Mouse (Mus musculus) thymus, postnatal 36 days (tissue): ENCODE data around the gene Astn2.

Experiments used
- DNase-seq, 2 experiments: peaks; one replicate each; pipeline ENCODE4 v3.0.0; 2022; ENCODE audit warnings: mixed read lengths in 2 of 2

Gene Astn2

GRCm38 (mm10) chr4:65959188-65959759 lies 445.1 kb downstream of the Astn2 start:
- DNase-seq = no peak

DNA sequence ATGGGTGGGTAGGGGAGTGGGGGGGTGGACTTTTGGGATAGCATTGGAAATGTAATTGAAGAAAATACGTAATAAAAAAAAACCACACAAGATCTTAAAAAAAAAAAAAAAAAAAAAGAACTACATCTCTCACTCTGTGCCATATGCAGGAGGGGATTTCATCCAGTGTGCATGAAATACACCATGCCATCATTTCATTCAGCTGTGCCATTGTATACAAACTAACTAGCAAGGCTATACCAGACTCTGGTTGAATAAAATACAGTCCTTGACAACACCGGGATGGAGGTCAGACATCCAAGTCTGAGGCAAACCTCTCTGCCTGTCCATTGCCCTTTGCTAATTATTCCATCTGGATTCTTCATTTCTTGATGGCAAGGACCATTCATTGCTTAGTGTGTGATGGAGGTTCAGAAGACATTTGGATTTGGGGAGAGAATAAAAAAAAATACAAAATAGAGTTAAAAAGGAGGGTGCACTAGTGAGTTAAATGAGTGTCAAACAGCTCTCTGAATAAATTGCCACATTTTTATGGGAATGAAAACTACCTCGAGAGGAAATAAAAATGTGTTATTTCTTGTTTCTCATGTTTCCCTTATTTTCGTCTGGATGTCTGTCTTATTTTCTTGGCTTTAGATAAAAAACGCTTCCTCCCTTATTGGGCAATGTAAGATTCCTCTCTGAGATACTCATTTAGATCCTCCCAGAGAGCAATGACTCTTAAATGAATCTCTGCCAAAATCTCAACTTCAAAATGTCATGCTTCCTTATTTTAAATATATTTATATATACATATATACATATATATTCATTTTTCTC lies 445.8 kb downstream of the Astn2 start:
- no peak for DNase-seq

DNA sequence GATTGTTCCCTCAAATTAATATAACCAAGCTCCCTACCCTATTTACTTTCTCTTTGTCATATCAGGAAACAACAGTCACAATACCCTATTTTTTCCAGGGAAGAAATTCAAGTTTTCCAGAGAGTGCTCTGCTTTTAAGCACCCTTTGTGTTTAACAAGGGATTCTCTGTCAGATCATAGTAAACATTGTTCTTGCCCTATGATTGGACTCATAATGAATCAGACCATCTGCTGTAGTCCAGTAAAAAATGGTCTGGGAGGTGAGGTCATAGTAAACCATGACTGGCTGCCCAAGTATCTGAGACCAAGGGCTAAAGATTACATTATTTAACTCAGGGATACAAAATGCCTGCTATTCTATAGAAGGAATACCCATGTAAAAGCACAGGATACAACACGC lies 452.5 kb downstream of the Astn2 start:
- no peak for DNase-seq

- no peak for DNase-seq
Observed at GRCm38 (mm10) chr4:65947141-65947649, 457.2 kb downstream of the Astn2 start.

GRCm38 (mm10) chr4:65946021-65946420 lies 458.4 kb downstream of the Astn2 start:
- no peak for DNase-seq

GRCm38 (mm10) chr4:65930901-65931300 lies 473.5 kb downstream of the Astn2 start:
- DNase-seq = no peak

DNA sequence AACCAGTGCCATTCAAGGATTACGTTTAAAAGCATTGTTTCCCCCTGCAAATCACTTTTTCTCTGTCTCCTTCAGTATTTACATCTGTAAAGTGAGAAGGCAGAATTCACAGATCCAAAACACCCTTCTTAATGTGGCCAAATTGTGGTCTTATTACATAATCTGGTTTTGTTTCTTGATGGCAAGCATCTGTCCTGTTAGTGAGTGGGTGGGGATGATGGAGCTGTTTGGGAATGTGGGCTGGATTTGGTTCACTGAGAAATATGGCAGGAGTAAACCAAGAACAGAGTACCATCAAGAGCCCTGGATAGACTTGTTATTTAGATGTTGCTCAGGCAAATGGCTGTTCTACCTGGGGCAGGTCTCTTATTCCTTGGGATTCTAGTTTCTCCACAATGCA lies 484.1 kb downstream of the Astn2 start:
- no peak for DNase-seq

- DNase-seq = no peak
Observed at GRCm38 (mm10) chr4:65916027-65917008, 488.1 kb downstream of the Astn2 start.

DNA sequence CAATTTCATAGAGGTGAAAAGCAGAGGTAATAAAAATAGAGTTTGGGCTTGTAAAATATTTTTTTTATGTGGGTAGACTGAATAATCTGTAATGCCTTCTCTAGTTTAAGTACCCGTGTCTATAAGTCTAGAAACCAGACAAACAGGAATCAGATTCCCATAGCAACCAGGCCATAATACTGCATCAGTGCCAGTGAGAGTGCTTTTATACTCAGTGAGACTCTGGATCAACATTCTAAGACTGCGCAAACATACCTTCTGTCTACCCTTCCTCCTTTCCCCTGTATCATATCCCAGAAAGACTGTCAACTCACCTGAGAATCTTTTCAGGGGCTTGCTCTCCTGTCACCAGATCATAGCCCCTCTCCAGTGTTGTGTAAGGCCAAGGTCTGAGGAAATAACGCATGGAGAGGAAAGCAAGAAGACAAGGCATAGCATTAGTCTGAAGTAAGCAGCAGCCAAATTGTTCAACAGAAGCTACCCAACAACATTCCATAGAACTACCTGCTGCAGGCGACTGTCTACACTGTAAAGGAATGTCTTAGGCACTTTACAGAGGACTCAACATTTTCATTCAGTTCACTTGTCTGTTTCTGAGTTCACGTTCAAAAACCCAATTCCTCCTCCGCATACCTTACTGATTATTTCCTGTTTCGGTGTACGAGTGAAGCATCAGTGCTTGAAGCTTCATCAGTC lies 492.0 kb downstream of the Astn2 start:
- DNase-seq = no peak

DNA sequence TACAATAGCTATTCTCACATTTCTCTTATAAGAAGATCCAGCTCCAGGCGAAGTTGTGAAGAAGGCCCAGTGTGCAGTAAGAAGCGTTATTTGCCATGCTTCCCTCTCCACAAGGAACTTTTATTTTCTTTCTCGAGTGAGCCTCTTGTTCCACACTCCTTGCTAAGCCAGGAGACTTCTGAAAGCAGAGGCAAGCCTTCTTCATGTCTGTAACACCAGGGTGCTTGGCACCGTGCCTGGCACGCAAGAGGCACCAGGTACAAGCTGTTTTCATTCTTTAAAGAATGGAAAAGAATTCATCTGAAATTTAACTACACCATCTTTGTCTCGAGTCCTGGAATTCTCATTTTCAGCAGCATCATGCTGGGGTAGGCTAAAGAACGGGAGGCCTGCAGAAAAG lies 496.8 kb downstream of the Astn2 start:
- no peak for DNase-seq

- DNase-seq = no peak
Observed at GRCm38 (mm10) chr4:65904963-65905362, 499.4 kb downstream of the Astn2 start.

DNA sequence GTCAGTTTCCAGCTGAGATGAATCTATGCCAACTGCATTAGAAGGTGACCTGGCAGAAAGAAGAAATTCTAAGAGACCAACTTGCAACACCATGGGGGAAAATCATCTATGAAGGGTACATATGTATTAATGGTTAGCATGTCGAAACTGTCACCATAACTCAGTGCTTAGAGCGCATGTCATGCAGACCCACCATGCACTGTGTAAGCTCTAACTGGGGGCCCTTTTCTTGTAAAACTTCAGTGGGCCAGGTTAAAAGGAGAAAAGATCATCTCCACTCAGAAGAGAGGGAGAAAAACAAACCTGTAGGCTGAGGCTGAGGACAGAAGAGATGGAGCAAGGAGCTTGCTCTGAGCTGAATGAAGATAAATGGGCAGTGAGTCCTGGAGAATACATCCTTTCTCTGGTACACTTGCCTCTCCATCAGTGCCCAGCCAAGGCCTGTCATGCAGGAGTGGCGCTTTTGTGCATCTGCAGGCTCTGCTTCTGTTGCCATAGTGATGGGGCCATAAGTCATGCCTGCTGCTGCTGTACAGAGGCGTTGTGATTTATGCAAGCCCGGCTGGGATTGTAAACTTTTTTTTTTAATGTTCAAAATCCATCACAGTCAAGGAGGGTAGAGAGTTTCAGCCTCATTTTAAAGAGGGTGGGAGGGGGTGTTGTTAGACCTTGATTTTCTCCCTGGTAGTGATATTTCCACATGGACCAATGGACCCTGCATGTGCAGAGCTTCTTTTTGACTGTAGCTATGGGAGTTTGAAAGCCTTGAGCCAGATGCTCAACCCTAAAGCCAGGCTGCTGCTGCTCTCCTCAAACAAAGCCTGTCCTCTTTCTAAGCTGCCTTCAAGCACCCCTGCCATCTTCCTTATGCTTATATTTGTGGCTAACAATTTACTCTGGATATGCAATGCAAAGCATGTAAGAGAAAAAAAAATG lies 508.1 kb downstream of the Astn2 start:
- DNase-seq = no peak

- DNase-seq = no peak
Observed at GRCm38 (mm10) chr4:65888332-65888993, 515.9 kb downstream of the Astn2 start.

DNA sequence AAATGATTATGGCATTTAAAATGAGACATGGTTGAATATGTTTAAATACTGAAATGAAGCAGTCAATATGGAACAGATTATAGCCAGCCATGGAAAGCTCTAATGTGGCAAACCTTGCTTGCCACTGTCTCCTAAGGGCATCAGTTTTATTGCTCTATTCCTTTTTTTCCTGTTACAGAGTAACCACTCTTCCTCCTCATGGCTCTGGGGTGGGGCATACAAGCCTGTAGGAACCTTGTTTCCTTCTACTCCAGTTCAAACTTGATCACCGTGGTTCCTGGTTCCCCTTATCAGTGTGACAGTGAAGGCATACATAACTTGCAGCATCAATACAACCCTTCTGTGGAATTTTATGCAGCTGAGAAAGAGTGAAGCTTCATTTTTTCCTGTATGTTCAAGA lies 517.5 kb downstream of the Astn2 start:
- DNase-seq = no peak

GRCm38 (mm10) chr4:65885921-65886320 lies 518.5 kb downstream of the Astn2 start:
- no peak for DNase-seq

GRCm38 (mm10) chr4:65874236-65874781 lies 530.1 kb downstream of the Astn2 start:
- DNase-seq = no peak

GRCm38 (mm10) chr4:65864551-65864950 lies 539.9 kb downstream of the Astn2 start:
- DNase-seq = no peak

DNA sequence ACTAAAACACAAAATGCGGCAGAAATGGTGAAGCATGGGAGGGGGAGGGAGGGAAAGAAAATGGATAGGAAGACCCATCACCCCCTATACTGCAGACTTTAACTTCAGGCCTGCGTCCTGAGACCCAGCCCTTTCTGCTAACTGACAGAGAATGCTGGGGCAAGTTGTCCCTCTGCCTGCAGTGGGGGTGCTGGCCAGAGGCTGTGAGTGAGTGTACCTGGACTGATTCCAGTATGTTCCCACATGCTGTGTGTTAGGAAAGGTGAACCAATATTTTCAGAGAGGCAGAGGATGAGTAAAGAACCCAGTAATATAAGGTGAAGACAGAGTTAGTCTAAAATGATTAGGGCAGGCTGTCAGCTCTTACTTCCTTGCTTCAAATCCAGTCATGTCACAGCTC lies 561.2 kb downstream of the Astn2 start:
- no peak for DNase-seq

DNA sequence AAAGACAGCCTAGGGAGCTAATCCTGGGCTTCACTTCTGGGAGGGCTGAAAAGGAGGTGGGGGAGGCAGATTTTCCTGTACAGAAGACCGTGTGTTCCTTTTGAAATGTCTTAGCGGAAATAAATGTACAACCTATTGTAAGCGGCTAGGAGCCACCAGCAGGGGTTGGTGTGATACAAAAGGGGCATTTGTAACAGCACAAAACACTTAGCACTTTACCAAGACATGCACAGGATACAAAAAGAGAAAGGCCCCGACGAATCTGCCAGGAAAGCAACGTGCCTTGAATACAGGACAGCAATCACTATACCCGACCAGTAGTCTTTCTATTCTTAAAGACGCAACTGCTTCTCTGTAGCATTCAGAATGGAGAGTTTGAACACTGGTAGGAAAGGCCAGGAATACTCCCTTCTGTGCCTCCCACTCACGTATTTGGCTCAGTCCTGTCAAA lies 564.8 kb downstream of the Astn2 start:
- DNase-seq = no peak

GRCm38 (mm10) chr4:65838781-65839180 lies 565.6 kb downstream of the Astn2 start:
- no peak for DNase-seq
